Mouse (Mus musculus) liver, postnatal 0 days (tissue): Measurements from ENCODE around the gene Uck2.

Source experiments
- CTCF ChIP-seq: sonication (generic); IDR thresholded peaks from 2 replicates; pipeline ENCODE4 v1.5.1; 2016; ENCODE audit warnings: antibody characterized with exemption, low read depth
- EP300 ChIP-seq: IDR thresholded peaks from 2 replicates; pipeline ENCODE4 v1.6.1; 2016; ENCODE audit warnings: antibody characterized with exemption, low read depth, mild to moderate bottlenecking

DNA sequence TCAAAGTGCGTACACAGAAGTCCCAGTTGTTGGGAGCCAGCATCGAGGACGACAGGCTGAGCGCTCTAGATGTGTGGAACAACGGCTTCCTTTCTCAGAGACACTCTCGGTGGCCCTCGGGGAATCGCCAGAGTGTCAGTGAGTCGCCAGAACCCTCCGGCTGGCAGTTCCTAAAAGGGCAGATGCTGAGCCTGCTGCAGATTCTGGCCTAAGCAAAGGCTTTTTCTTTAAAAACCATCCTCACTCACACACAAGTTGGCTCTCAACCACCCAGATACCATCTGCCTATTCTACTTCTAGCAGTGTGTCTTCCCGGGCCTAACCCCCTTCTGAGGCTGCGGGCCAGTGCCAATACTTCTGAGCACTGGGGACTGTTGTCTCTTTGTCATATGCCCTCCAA is 45.2 kb downstream of the Uck2 start:
- TF ChIP-seq CTCF (no peak), EP300 (no peak)
